Mouse (Mus musculus) heart, postnatal 0 days (tissue): ENCODE data around the gene Fndc5.

Source experiments
- CTCF ChIP-seq: IDR thresholded peaks from 2 replicates; pipeline ENCODE4 v1.5.1; 2016; ENCODE audit warnings: antibody characterized with exemption, control low read depth, low read depth
- EP300 ChIP-seq: IDR thresholded peaks from 2 replicates; pipeline ENCODE4 v1.6.1; 2016; ENCODE audit warnings: antibody characterized with exemption, low read depth

- TF ChIP-seq EP300, result no peak
- TF ChIP-seq CTCF, result no peak
Observed at GRCm38 (mm10) chr4:129190538-129190937, 53.7 kb downstream of the Fndc5 start.
